ENCODE assay signal across 9 mouse cellular contexts in the genomic region with DNA sequence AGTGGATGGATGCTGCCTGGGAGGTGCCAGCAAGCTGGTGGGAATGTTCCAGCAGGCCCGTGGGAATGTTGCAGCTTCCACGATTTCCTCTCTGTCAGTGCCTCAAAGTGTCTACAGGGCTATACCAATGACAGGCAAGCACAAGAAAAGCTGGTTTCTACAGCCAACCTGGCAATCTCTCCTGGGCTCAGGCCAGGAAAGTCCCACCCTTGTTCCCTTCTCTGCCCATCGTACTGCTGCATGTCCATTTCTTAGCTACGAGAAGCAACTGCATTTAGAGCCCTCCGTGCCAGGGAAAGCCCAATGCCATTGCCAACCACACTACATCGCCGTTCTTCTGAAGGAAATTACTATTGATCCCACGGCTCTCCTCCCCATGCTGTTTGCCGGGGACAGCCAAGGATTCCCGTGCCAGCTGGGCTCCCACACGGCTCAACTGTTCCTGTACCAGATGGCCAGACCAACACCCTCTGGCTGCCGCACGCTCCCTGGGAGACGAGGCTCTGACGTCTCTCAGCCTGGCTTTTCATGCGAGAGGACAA.
DNase-seq lines count a peak whose midpoint lies in the region; ATAC-seq lines count a peak whose summit lies in the region.
"Had no signal": no experiment of that assay in that cellular context is flagged by ENCODE, and none has a peak within 500 bp of the region (broad histone marks: within the 10 kb centered on the region; RNA-seq: fewer than 3 reads in every experiment).

No protein-coding gene starts in this region.

- no peak overlapping the region for H3K4me2 ChIP-seq in midbrain, embryonic 16.5 days (ENCODE audit: low read length)
- H3K4me2 ChIP-seq in midbrain, embryonic 15.5 days, result no peak overlapping the region
- H3K4me2 ChIP-seq in forebrain, embryonic 16.5 days (ENCODE audit: low read length), result peak overlapping the region; percentile 25; the same call in 1 of the 2 replicates

- H3K9ac ChIP-seq in midbrain, embryonic 16.5 days (ENCODE audit: low read depth, low read length), result no peak overlapping the region
- no peak overlapping the region for H3K9ac ChIP-seq in midbrain, embryonic 15.5 days
- no peak overlapping the region for H3K9ac ChIP-seq in forebrain, embryonic 16.5 days (replicated peaks; ENCODE audit: low read depth, low read length)
- H3K9ac ChIP-seq: liver, postnatal 0 days had no signal

- H3K4me1 ChIP-seq in midbrain, embryonic 16.5 days (ENCODE audit: control insufficient read depth, insufficient read depth, low read length), result no peaks in the 10 kb centered on the region; the same call in none of the 2 replicates
- peaks cover 10% of the 10 kb centered on the region for H3K4me1 ChIP-seq in midbrain, embryonic 15.5 days
- peaks cover 19% of the 10 kb centered on the region for H3K4me1 ChIP-seq in forebrain, embryonic 16.5 days (replicated peaks; ENCODE audit: control insufficient read depth, insufficient read depth, low read length)

- WGBS in midbrain, embryonic 16.5 days, result 57% methylated on average over 16 of the region's 16 CpGs
- WGBS in midbrain, embryonic 15.5 days, result 52% methylated on average over 16 of the region's 16 CpGs
- WGBS in forebrain, embryonic 16.5 days, result 46% methylated on average over 16 of the region's 16 CpGs

- H3K27me3 ChIP-seq in midbrain, embryonic 16.5 days (ENCODE audit: control insufficient read depth, insufficient read depth, low read depth, low read length), result no peaks in the 10 kb centered on the region; the same call in 1 of the 2 replicates
- H3K27me3 ChIP-seq in midbrain, embryonic 15.5 days (replicated peaks), result no peaks in the 10 kb centered on the region
- peaks cover 3% of the 10 kb centered on the region; the same call in 1 of the 2 replicates for H3K27me3 ChIP-seq in forebrain, embryonic 16.5 days (replicated peaks; ENCODE audit: control insufficient read depth, insufficient read depth, low read length)

- H3K27ac ChIP-seq in midbrain, embryonic 16.5 days (ENCODE audit: low read length), result no peak overlapping the region
- H3K27ac ChIP-seq in midbrain, embryonic 15.5 days, result no peak overlapping the region
- H3K27ac ChIP-seq in forebrain, embryonic 16.5 days (ENCODE audit: low read length), result peak overlapping the region; percentile 44

- no peaks in the 10 kb centered on the region for H3K36me3 ChIP-seq in midbrain, embryonic 16.5 days (ENCODE audit: control insufficient read depth, insufficient read depth, low read length)
- H3K36me3 ChIP-seq in midbrain, embryonic 15.5 days (replicated peaks), result no peaks in the 10 kb centered on the region
- H3K36me3 ChIP-seq in forebrain, embryonic 16.5 days (ENCODE audit: control insufficient read depth, insufficient read depth), result no peaks in the 10 kb centered on the region

- H3K4me3 ChIP-seq in midbrain, embryonic 16.5 days (ENCODE audit: low read depth, low read length), result no peak overlapping the region
- H3K4me3 ChIP-seq in midbrain, embryonic 15.5 days, result no peak overlapping the region
- H3K4me3 ChIP-seq in forebrain, embryonic 16.5 days (replicated peaks; ENCODE audit: low read length), result no peak overlapping the region

- ATAC-seq in midbrain, embryonic 16.5 days, result 0 out of 2 replicates have a peak, but pooled peaks have one; percentile 52
- ATAC-seq in midbrain, embryonic 15.5 days (replicated peaks), result no peak; the same call in 1 of the 2 replicates
- ATAC-seq in forebrain, embryonic 16.5 days, result peak; percentile 81
- ATAC-seq: liver, postnatal 0 days had no signal

- no peaks in the 10 kb centered on the region for H3K9me3 ChIP-seq in midbrain, embryonic 16.5 days (replicated peaks; ENCODE audit: control insufficient read depth, low read length, poor library complexity, severe bottlenecking)
- H3K9me3 ChIP-seq in midbrain, embryonic 15.5 days, result no peaks in the 10 kb centered on the region
- no peaks in the 10 kb centered on the region for H3K9me3 ChIP-seq in forebrain, embryonic 16.5 days (ENCODE audit: control insufficient read depth, low read length)

- peak; percentile 69 to 75 for DNase-seq in layer of hippocampus, postnatal 36 days
- peak; percentile 53 for DNase-seq in telencephalon, adult 2 months (ENCODE audit: low read depth, low spot score)
- no peak for DNase-seq in spleen, postnatal 10 days (ENCODE audit: low spot score in 2 of 2)
- no peak for DNase-seq in thymus, postnatal 36 days
- DNase-seq in ovary, postnatal 10 days (ENCODE audit: low spot score), result no peak
- DNase-seq: liver, postnatal 0 days had no signal

Comparison
In these comparisons a context has a peak if more than half of its experiments do, and no peak if none do; other contexts are left out.
1. DNase-seq: peak in layer of hippocampus, postnatal 36 days (2 of 2) and telencephalon, adult 2 months (single experiment); none in spleen, postnatal 10 days (0 of 2), thymus, postnatal 36 days (0 of 2) and ovary, postnatal 10 days (single experiment).